Mouse (Mus musculus) naive thymus-derived CD4-positive, alpha-beta T cell, adult 5 months (primary cell): ENCODE data around the gene Stk10. TPM values are rescaled to one million over a fixed set of nuclear protein-coding genes. Genes with fewer than 3 reads are reported as not detected.

Experiments used
- polyA plus RNA-seq: library from polyadenylated mRNA; unstranded; fragments of 100-300 nt; shearing (Covaris generic); gene quantifications from one replicate; pipeline ENCODE4 v1.2.1, GENCODE M21; 2017

The Stk10 gene
- polyA plus RNA-seq: 263 TPM

DNA sequence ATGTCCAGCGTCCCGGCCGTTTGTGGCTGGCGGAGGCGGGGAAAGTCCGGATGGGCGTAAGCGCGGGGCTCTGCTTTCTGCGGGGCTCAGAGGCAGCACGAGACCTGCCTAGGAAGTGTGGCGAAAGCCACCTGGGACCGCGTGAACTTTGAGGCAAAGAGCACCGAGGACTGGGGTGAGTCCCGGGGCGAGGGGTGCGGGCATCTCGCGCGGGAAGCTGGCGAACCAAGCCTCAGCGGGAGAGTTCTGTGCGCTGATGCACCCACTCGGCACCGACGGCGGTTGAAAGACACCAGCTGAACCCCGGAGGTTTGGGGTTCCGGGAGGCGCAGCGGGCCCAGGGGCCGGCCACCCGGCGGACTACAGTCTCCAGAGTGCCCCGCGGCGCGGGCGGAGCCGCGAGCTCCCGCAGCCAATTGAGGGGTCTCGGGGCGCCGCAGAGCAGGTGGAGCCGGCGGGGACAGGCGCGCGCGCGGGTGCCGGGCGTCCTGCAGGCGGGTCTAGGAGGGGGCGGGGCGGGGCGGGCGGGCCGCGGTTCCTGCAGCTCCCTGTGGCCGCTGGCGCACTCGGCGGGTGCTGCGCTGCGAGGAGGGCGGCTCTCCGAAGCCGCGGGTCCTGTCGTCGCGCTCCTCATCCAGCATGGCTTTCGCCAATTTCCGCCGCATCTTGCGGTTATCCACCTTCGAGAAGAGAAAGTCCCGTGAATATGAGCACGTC, at the start of gene Stk10:
Stk10 (plus strand) TSS at position 541 of the 717 bp plus-strand sequence.

DNA sequence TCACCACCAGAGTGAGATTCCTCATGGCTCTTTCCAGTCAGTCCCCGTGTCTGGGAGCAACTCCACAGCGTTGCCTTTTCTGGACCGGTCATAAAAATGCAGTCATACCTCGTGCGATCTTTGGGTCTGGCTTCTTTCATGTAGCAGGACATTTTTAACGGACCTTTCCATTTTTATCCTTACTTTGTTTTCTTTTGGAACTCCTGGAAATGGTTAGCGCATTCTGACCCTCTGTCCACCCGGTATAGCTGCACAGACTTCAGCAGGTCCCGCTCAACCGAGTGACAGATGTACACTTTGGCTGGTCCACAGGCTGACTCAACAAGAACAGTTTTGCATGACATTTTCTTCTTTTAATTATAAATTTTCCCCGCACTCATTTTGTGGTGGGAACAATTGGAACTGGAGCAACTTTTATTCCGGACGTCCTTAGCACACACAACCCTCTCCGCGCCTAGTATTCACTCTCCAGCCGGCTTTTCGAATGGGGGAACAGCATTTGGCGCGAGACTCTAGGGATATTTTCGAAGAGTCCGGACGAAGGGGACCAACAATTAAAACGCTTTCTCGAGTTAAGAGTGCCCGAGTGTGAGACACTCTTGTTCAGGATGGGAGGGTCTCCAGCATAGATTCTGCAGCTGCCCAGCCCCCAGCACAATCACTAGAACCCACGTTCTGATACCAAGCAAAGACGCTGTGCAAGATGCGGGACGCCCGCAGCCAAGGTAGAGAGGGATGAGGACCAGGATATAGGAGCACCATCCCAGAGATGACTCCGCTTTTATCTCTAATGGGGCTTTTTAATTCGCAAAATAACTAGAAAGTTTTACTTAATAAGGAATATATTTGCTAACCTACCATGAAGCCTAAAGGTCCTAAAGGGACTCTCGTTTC, 987 bp upstream of the Stk10 start, which contains the start of gene Efcab9:
Efcab9 (minus strand) TSS at position 211 of the 894 bp plus-strand sequence.

DNA sequence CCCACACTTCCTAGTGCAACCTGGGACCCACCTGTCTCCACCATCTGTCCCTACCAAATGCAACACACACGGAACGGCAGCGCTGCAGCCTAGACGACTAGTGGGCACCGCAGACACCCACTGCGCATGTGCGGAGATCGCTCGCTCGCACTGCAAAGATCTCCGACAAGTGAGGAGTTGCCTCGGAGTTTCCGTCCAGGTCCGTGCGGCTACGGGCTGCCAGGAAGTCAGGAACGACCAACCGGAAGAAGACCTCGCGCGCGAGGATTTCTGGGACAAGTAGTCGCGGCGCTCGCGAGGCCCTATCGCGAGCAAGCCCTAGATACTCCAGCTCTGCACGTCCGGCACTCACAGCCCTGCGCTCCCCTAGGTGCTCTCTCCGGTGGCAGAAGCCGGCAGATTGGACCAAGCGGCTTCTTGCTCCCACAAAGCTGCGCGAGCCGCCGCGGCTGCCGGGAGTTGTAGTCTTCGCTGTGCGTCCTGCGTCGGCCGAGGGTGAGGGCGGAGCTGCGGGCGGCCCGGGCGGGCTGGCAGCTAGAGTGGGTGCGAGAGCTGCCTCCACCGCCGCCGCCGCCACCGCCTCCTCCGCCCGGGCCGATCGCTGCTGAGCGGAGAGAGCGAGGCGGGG, 109.3 kb downstream of the Stk10 start, which contains the start of gene Fbxw11:
Fbxw11 (plus strand) TSS at position 476 of the 628 bp plus-strand sequence.

Other genes with a start within 250 kb of the Stk10 start
- not detected for gene Hba-a1, start 249.8 kb upstream of the Stk10 start, polyA plus RNA-seq
- not detected for gene Hbq1b, start 246.3 kb upstream of the Stk10 start, polyA plus RNA-seq
- not detected for gene Hba-a2, start 236.8 kb upstream of the Stk10 start, polyA plus RNA-seq
- gene Hbq1a, start 233.2 kb upstream of the Stk10 start, polyA plus RNA-seq: not detected
- not detected for gene Sh3pxd2b, start 185.5 kb upstream of the Stk10 start, polyA plus RNA-seq
- gene Ubtd2, start 77.9 kb upstream of the Stk10 start, polyA plus RNA-seq: 8.8 TPM
- 0.78 TPM for gene Efcab9, start 1.2 kb upstream of the Stk10 start, polyA plus RNA-seq
- gene Fbxw11, start 109.4 kb downstream of the Stk10 start, polyA plus RNA-seq: 64.5 TPM